Mouse (Mus musculus) intestine, postnatal 0 days (tissue): ENCODE measurements at regions not wholly inside any gene's neighbourhood (a gene's known extent, or its start where the extent isn't known, plus 50 kb on each side); places are given as distances from the start of the nearest gene placed in this dataset.

ENCODE experiments used
- ATAC-seq: fragments of 200-750 bp; cut with Nextera tagmentation; 2 replicates; pipeline ENCODE4 v1.8.0; 2017; ENCODE audit warnings: mild to moderate bottlenecking, moderate TSS enrichment, moderate library complexity
- H3K27ac ChIP-seq: fragments of 300-500 bp; sonication (generic); 2 replicates; pipeline ENCODE4 v1.5.1; 2014; ENCODE audit warnings: mild to moderate bottlenecking, low read depth, low read length, moderate library complexity
- H3K27me3 ChIP-seq: fragments of 300-500 bp; sonication (generic); replicated peaks from 2 replicates; pipeline ENCODE4 v1.6.1; 2014; ENCODE audit warnings: low read length, mixed read lengths; ENCODE audit not compliant: control insufficient read depth, insufficient read depth
- H3K36me3 ChIP-seq: fragments of 300-500 bp; sonication (generic); 2 replicates; pipeline ENCODE4 v1.6.1; 2014; ENCODE audit warnings: mild to moderate bottlenecking, moderate library complexity; ENCODE audit not compliant: control insufficient read depth, insufficient read depth
- H3K4me1 ChIP-seq: fragments of 300-500 bp; sonication (generic); replicated peaks from 2 replicates; pipeline ENCODE4 v1.6.1; 2014; ENCODE audit warnings: antibody characterized with exemption, low read length, mixed read lengths; ENCODE audit not compliant: control insufficient read depth, insufficient read depth
- H3K4me2 ChIP-seq: fragments of 300-500 bp; sonication (generic); replicated peaks from 2 replicates; pipeline ENCODE4 v1.6.1; 2014; ENCODE audit warnings: low read depth, mild to moderate bottlenecking, moderate library complexity
- H3K4me3 ChIP-seq: fragments of 300-500 bp; sonication (generic); 2 replicates; pipeline ENCODE4 v1.5.1; 2014; ENCODE audit warnings: low read depth, low read length
- H3K9ac ChIP-seq: fragments of 300-500 bp; sonication (generic); 2 replicates; pipeline ENCODE4 v1.6.1; 2014; ENCODE audit warnings: mild to moderate bottlenecking, low read depth, low read length
- H3K9me3 ChIP-seq: fragments of 300-500 bp; sonication (generic); 2 replicates; pipeline ENCODE4 v1.6.1; 2016; ENCODE audit warnings: mixed run types; ENCODE audit not compliant: control insufficient read depth
- CTCF ChIP-seq: sonication (generic); IDR thresholded peaks from 2 replicates; pipeline ENCODE4 v1.5.1; 2016; ENCODE audit warnings: low read depth, mild to moderate bottlenecking, control low read depth, antibody characterized with exemption, moderate library complexity
- WGBS: fragments of 180-500 bp; shearing (Covaris S2); extraction: QIAGEN DNeasy Blood & Tissue Kit; methylation state at CpG from one replicate; pipeline ENCODE4 v1.1.7; 2014; 5-methylcytosine and 5-hydroxymethylcytosine counted together

DNA sequence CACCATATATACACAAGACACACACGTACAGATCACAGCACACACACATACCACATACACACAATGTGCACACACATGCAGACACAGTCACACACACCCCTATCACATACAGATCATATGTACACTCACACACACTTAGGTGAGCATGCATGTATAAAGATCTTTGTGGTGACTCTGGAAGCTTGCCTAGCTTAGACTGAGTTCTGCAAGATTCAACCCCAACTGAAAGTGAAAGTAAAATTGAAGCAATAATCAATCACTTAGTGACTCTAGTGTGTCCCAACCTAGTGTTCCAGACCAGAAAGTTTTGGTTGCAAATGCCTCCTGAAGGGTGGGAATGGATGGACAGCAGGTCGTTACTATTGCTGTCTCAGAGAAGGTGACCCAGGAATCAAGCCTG is 262.8 kb downstream of the Bcl11a start:
- no peaks in the 10 kb centered on the region for H3K27me3 ChIP-seq
- no peak overlapping the region for H3K4me3 ChIP-seq
- no peak overlapping the region for H3K27ac ChIP-seq
- 80% methylated on average over 2 of the region's 2 CpGs for whole genome bisulfite sequencing
- no peaks in the 10 kb centered on the region for H3K36me3 ChIP-seq
- H3K9me3 ChIP-seq = no peaks in the 10 kb centered on the region
- no peaks in the 10 kb centered on the region for H3K4me1 ChIP-seq
- H3K9ac ChIP-seq = no peak overlapping the region
- TF ChIP-seq CTCF = no peak
- no peak overlapping the region for H3K4me2 ChIP-seq
- no peak for ATAC-seq

DNA sequence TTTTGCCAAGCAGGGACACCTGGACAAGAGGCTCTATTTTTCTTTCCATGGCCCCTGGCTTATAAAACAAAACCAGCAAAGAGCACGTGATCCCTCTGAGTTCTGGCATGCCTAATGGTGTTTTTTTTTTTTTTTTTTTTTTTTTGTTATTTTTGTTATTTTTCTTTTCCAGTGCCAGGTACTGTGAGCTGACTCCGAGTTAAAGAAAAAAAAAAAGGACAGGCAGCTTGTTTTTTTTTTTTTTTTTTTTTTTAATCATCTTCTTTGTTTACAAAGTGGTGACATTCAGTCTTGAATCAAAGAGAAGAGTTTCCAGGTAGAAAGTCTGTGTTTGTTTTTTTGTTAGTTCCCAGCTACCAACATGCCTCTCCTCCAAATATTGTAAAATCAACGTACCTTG is 263.8 kb downstream of the Bcl11a start:
- WGBS = 78% methylated on average over 3 of the region's 3 CpGs

DNA sequence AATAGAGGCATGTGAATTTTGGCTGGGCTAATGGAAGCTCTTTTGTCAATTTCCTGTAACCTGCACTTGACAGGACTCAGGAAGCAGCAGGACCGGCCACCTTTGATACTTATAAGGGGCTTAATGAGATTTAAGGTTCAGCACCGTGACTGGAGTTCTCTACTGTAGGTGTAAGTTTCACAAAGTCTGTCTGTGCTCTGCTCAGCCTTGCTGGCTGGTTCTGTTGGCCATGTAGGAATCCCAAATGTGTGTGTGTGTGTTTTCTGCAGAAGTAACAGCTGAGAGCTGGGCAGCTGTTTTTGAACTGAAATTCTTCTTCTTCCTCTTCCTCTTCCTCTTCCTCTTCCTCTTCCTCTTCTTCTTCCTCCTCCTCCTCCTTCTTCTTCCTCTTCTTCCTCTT is 264.3 kb downstream of the Bcl11a start:
- TF ChIP-seq CTCF = no peak
- Histone ChIP-seq H3K36me3 (no peaks in the 10 kb centered on the region), H3K27ac (no peak overlapping the region), H3K27me3 (no peaks in the 10 kb centered on the region), H3K4me1 (no peaks in the 10 kb centered on the region), H3K9me3 (no peaks in the 10 kb centered on the region), H3K4me2 (no peak overlapping the region), H3K4me3 (no peak overlapping the region), H3K9ac (no peak overlapping the region)
- 64% methylated on average over 2 of the region's 2 CpGs for WGBS
- ATAC-seq = no peak

More for the DNA sequence above, 263.8 kb downstream of the Bcl11a start:
- ATAC-seq = no peak
- Histone ChIP-seq H3K9me3 (no peaks in the 10 kb centered on the region), H3K27me3 (no peaks in the 10 kb centered on the region), H3K4me1 (no peaks in the 10 kb centered on the region), H3K4me2 (no peak overlapping the region), H3K9ac (no peak overlapping the region), H3K36me3 (no peaks in the 10 kb centered on the region), H3K27ac (no peak overlapping the region), H3K4me3 (no peak overlapping the region)
- no peak for TF ChIP-seq CTCF

DNA sequence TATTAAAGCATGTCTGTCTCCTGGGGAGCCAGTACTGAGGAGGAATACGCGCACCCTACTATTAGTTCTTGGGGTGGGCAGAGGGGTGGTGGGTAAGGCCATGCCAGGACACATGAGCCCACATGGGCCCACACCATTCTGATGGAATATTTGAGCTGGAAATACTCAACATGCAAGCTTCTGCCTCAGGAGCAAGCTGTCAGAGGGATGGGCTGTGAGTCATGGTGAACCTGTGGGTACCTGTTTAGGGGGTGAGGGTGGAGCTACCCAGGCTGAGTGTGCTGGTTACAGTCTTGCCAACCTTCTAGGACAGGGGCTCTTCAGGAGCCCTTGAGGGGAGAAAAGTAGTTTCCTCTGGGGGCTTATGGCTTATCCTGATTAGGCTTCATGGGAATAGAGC is 264.9 kb downstream of the Bcl11a start:
- H3K27me3 ChIP-seq = no peaks in the 10 kb centered on the region
- no peaks in the 10 kb centered on the region for H3K9me3 ChIP-seq
- no peak overlapping the region for H3K9ac ChIP-seq
- no peak overlapping the region for H3K4me3 ChIP-seq
- no peaks in the 10 kb centered on the region for H3K36me3 ChIP-seq
- H3K27ac ChIP-seq = no peak overlapping the region
- H3K4me2 ChIP-seq = no peak overlapping the region
- ATAC-seq = no peak
- 96% methylated on average over 2 of the region's 2 CpGs for WGBS
- no peaks in the 10 kb centered on the region for H3K4me1 ChIP-seq
- no peak for TF ChIP-seq CTCF

DNA sequence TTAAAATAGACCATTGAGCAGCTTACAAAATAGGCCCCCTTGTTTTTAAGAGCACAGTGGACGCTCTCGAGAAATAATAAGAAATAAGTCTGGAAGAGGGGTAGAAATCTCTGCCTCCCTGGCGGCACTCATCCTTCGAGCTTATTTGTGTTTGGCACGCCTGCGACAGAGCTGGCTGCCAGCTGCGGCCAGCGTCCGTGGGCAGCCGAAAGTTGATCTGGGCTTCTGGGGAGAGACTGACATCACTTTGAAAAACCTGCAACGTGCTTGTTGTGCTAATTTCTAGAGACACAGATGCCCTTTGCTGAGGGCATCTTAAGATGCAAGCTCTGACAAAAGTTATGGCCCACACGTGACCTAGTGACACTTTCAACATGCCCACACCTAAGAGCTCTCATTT is 269.4 kb downstream of the Bcl11a start:
- no peak for ATAC-seq
- no peak overlapping the region for H3K4me2 ChIP-seq
- H3K9me3 ChIP-seq = no peaks in the 10 kb centered on the region
- 0 out of 2 replicates have a peak, but pooled peaks cover 3% of the 10 kb centered on the region for H3K4me1 ChIP-seq
- no peak overlapping the region for H3K9ac ChIP-seq
- WGBS = 63% methylated on average over 12 of the region's 12 CpGs
- H3K4me3 ChIP-seq = no peak overlapping the region
- H3K36me3 ChIP-seq = no peaks in the 10 kb centered on the region
- H3K27ac ChIP-seq = no peak overlapping the region
- H3K27me3 ChIP-seq = no peaks in the 10 kb centered on the region
- TF ChIP-seq CTCF = no peak

DNA sequence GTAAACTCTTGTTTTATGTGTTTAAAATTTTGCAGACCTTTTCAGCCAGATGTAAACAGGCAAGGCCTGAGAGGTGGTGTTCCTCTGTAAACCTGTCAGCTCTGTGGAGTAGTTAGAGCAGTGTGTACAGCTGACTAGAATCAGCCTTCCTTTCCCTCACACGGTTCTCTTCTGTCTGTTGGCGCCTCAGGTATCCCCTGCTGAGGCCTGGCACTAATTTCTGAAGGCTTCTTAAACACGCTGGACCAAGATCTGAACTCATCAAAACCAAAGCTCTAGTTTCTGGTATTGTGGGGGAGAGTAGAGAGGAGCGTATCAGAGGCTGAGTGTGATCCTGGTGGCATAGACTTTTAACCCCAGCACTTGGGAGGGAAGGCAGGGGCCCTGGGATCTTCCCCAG is 270.9 kb downstream of the Bcl11a start:
- Histone ChIP-seq H3K4me3 (no peak overlapping the region), H3K36me3 (no peaks in the 10 kb centered on the region), H3K4me2 (no peak overlapping the region), H3K9me3 (no peaks in the 10 kb centered on the region), H3K4me1 (0 out of 2 replicates have a peak, but pooled peaks cover 3% of the 10 kb centered on the region), H3K27ac (no peak overlapping the region), H3K27me3 (no peaks in the 10 kb centered on the region), H3K9ac (no peak overlapping the region)
- no peak for ATAC-seq
- no peak for TF ChIP-seq CTCF
- WGBS = 80% methylated on average over 4 of the region's 4 CpGs
